Mouse (Mus musculus): Measurements from ENCODE around the gene Olfr16.

The Olfr16 gene

GRCm38 (mm10) chr1:172950160-172950559 lies at the start of gene Olfr16:
TSS of gene Olfr16 (plus strand) at chr1:172950409.
- DNase-seq (ENCODE audit: low spot score in 2 of 2), result no peak

GRCm38 (mm10) chr1:172903313-172903712 lies 46.9 kb upstream of the Olfr16 start:
- no peak for DNase-seq (ENCODE audit: low spot score in 2 of 2)

- DNase-seq (ENCODE audit: low spot score in 2 of 2), result no peak
These were observed 33.1 kb upstream of the Olfr16 start for GRCm38 (mm10) chr1:172917115-172917514.

- DNase-seq (ENCODE audit: low spot score in 2 of 2), result no peak
These were observed 31.8 kb upstream of the Olfr16 start for GRCm38 (mm10) chr1:172918450-172918849.

- DNase-seq (ENCODE audit: low spot score in 2 of 2), result no peak
These were observed 18.0 kb upstream of the Olfr16 start for GRCm38 (mm10) chr1:172932197-172932596.

GRCm38 (mm10) chr1:172951171-172951720 lies 1.0 kb downstream of the Olfr16 start:
- DNase-seq (ENCODE audit: low spot score in 2 of 2), result no peak

- DNase-seq (ENCODE audit: low spot score in 2 of 2), result no peak
These were observed 5.2 kb downstream of the Olfr16 start for GRCm38 (mm10) chr1:172955376-172955775.

- DNase-seq (ENCODE audit: low spot score in 2 of 2), result no peak
These were observed 10.2 kb downstream of the Olfr16 start for GRCm38 (mm10) chr1:172960452-172960851.

GRCm38 (mm10) chr1:172989794-172990634 lies 39.8 kb downstream of the Olfr16 start:
- DNase-seq (ENCODE audit: low spot score in 2 of 2), result no peak

- DNase-seq (ENCODE audit: low spot score in 2 of 2), result no peak
These were observed 40.4 kb downstream of the Olfr16 start for GRCm38 (mm10) chr1:172990635-172991009.

All from spleen, postnatal 36 days (tissue).